Mouse (Mus musculus) erythroid progenitor cell, adult 5-6 weeks (primary cell): ENCODE data around the gene Krtap4-8. TPM values are rescaled to one million over a fixed set of nuclear protein-coding genes. Genes with fewer than 3 reads are reported as not detected.
"Not testable (repeated sequence)": the region's sequence is repeated elsewhere in the genome, so short reads cannot be mapped to it uniquely, and the experiment has no call there.

Source experiments
- ATAC-seq: replicated peaks from 2 replicates; pipeline ENCODE4 v1.8.0; 2016; ENCODE audit warnings: moderate number of reproducible peaks, mild to moderate bottlenecking, moderate TSS enrichment, inconsistent platforms; ENCODE audit not compliant: poor library complexity, low FRiP score, severe bottlenecking
- total RNA-seq, 2 experiments: library from RNA; stranded (forward) in 1 of 2; stranded (reverse) in 1 of 2; fragments of 150-400 nt in 1 of 2; fragments of 186-747, 209-891 nt in 1 of 2; gene quantifications; 2 replicates each; pipeline versions ENCODE4 v1.2.3 to v1.2.4; 2015 to 2017; ENCODE audit warnings: low replicate concordance in 2 of 2

Gene Krtap4-8
- total RNA-seq (2015; ENCODE audit: low replicate concordance) (not detected in 2 replicates), total RNA-seq (2017; ENCODE audit: low replicate concordance) (not detected in 2 replicates)

- no peak for ATAC-seq
These were observed at the start of gene Krtap4-8 for GRCm38 (mm10) chr11:99780604-99781003. Gene Krtap4-8 (minus strand): TSS chr11:99780704.

- not testable (repeated sequence) for ATAC-seq
These were observed 35.1 kb upstream of the Krtap4-8 start, which contains the start of gene Gm11564 for GRCm38 (mm10) chr11:99815566-99815965. Gene Gm11564 (minus strand): TSS chr11:99815666.

- not testable (repeated sequence) for ATAC-seq
These were observed 29.3 kb upstream of the Krtap4-8 start, which contains the start of gene Krtap4-13 for GRCm38 (mm10) chr11:99809792-99810191. Gene Krtap4-13 (minus strand): TSS chr11:99809892.

DNA sequence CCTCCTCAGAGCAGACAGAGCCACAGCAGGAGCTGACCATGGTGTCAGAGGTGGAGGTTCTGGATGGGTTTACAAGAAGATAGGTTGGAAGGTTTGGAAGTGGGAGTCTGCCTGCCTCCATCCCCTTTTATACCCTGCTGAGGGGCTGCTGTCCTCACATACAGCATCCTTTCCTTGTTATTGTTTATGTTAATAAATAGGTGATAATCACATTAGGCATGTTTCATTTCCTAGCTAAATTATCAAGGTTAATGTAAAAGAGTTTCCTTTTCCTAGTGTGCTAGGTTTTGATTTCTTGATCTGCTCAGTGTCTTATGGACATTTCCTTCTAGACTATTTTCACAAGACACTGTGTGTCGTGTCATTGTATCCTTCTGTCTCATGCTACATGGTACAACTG lies 23.8 kb upstream of the Krtap4-8 start, which contains the start of gene Gm11554:
Gene Gm11554 (minus strand): TSS at position 101 of the 400 bp plus-strand sequence.
- not testable (repeated sequence) for ATAC-seq

DNA sequence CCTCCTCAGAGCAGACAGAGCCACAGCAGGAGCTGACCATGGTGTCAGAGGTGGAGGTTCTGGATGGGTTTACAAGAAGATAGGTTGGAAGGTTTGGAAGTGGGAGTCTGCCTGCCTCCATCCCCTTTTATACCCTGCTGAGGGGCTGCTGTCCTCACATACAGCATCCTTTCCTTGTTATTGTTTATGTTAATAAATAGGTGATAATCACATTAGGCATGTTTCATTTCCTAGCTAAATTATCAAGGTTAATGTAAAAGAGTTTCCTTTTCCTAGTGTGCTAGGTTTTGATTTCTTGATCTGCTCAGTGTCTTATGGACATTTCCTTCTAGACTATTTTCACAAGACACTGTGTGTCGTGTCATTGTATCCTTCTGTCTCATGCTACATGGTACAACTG lies 18.3 kb upstream of the Krtap4-8 start, which contains the start of gene Gm11569:
Gene Gm11569 (minus strand): TSS at position 101 of the 400 bp plus-strand sequence.
- ATAC-seq: not testable (repeated sequence)

DNA sequence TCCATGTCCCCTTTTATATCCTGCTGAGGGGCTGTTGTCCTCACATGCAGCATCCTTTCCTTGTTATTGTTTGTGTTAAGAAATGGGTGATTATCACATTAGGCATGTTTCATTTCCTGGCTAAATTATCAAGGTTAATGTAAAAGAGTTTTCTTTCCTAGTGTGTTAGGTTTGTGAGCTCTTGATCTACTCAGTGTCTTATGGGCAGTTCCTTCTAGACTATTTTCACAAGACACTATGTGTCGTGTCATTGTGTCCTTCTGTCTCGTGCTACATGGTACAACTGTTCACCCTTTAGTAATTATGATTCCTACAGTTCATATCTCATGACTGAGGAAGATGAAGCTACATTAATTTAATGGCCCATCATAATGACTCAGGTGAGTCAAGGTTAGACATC lies 12.9 kb upstream of the Krtap4-8 start, which contains the start of gene Gm11596:
Gene Gm11596 (minus strand): TSS at position 101 of the 400 bp plus-strand sequence.
- no peak for ATAC-seq

DNA sequence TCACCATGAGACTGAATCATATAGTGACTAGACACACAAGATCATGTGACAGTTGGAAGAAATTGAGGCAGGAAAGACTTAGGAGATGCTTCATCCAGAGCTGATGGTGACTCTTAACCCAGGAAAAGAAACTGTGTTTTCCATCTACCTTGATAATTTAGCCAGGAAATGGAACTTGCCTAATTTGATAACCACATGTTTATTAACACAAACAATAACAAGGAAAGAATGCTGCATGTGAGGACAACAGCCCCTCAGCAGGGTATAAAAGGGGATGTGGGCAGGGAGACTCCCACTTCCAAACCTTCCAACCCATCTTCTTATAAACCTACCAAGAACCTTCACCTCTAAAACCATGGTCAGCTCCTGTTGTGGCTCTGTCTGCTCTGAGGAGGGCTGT lies 4.4 kb upstream of the Krtap4-8 start, which contains the start of gene Krtap4-9:
Gene Krtap4-9 (plus strand): TSS at position 301 of the 400 bp plus-strand sequence.
- not testable (repeated sequence) for ATAC-seq

GRCm38 (mm10) chr11:99778401-99778800 lies 2.1 kb downstream of the Krtap4-8 start:
- no peak for ATAC-seq

DNA sequence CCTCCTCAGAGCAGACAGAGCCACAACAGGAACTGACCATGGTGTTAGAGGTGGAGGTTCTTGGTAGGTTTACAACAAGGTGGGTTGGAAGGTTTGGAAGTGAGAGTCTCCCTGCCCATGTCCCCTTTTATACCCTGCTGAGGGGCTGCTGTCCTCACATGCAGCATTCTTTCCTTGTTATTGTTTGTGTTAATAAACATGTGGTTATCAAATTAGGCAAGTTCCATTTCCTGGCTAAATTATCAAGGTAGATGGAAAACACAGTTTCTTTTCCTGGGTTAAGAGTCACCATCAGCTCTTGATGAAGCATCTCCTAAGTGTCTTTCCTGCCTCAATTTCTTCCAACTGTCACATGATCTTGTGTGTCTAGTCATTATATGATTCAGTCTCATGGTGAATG lies 7.7 kb downstream of the Krtap4-8 start, which contains the start of gene Gm11595:
Gene Gm11595 (minus strand): TSS at position 101 of the 400 bp plus-strand sequence.
- ATAC-seq: not testable (repeated sequence)

GRCm38 (mm10) chr11:99768410-99768809 lies 12.1 kb downstream of the Krtap4-8 start:
- ATAC-seq: no peak

- no peak for ATAC-seq
These were observed 21.6 kb downstream of the Krtap4-8 start for GRCm38 (mm10) chr11:99758877-99759276.

GRCm38 (mm10) chr11:99743985-99744384 lies 36.5 kb downstream of the Krtap4-8 start:
- ATAC-seq: no peak

DNA sequence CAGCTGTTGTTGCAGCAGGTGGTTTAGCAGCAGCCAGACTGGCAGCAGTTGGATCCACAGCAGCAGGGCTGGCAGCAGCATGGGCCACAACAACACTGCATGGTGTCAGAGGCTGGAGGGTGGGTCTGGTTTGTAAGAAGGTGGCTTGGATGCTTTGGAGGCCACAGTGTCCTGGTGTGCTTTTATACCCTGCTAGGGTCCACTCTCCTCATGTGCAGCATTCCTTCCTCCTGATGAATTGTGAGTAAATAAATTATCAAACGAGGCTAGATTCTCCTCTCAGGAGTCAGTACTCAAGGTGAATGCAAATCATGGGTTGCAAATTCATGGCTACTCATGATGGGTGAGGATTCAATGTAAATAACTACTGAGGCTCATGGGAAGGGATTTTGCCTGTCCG lies 46.3 kb downstream of the Krtap4-8 start, which contains the start of gene Gm14180:
Gene Gm14180 (minus strand): TSS at position 101 of the 400 bp plus-strand sequence.
- ATAC-seq: no peak

Other genes with a start within 250 kb of the Krtap4-8 start
Only the 30 nearest of the 43 such genes appear.
- gene Krtap9-3, start 182.6 kb downstream of the Krtap4-8 start, total RNA-seq (2015; ENCODE audit: low replicate concordance): not detected in 2 replicates
- gene Krtap9-3, start 182.6 kb downstream of the Krtap4-8 start, total RNA-seq (2017; ENCODE audit: low replicate concordance): not detected in 2 replicates
- not detected in 2 replicates for gene Gm11938, start 177.4 kb downstream of the Krtap4-8 start, total RNA-seq (2015; ENCODE audit: low replicate concordance)
- gene Gm11938, start 177.4 kb downstream of the Krtap4-8 start, total RNA-seq (2017; ENCODE audit: low replicate concordance): not detected in 2 replicates
- not detected in 2 replicates for gene Gm11937, start 170.5 kb downstream of the Krtap4-8 start, total RNA-seq (2015; ENCODE audit: low replicate concordance)
- not detected in 2 replicates for gene Gm11937, start 170.5 kb downstream of the Krtap4-8 start, total RNA-seq (2017; ENCODE audit: low replicate concordance)
- gene Krtap2-4, start 165.9 kb downstream of the Krtap4-8 start, total RNA-seq (2015; ENCODE audit: low replicate concordance): not detected in 2 replicates
- gene Krtap2-4, start 165.9 kb downstream of the Krtap4-8 start, total RNA-seq (2017; ENCODE audit: low replicate concordance): not detected in 2 replicates
- not detected in 2 replicates for gene Gm11562, start 160.3 kb downstream of the Krtap4-8 start, total RNA-seq (2015; ENCODE audit: low replicate concordance)
- gene Gm11562, start 160.3 kb downstream of the Krtap4-8 start, total RNA-seq (2017; ENCODE audit: low replicate concordance): not detected in 2 replicates
- gene Krtap4-1, start 152.5 kb downstream of the Krtap4-8 start, total RNA-seq (2015; ENCODE audit: low replicate concordance): not detected in 2 replicates
- gene Krtap4-1, start 152.5 kb downstream of the Krtap4-8 start, total RNA-seq (2017; ENCODE audit: low replicate concordance): not detected in 2 replicates
- not detected in 2 replicates for gene Krtap4-2, start 145.6 kb downstream of the Krtap4-8 start, total RNA-seq (2015; ENCODE audit: low replicate concordance)
- not detected in 2 replicates for gene Krtap4-2, start 145.6 kb downstream of the Krtap4-8 start, total RNA-seq (2017; ENCODE audit: low replicate concordance)
- not detected in 2 replicates for gene Krtap4-7, start 136.6 kb downstream of the Krtap4-8 start, total RNA-seq (2015; ENCODE audit: low replicate concordance)
- not detected in 2 replicates for gene Krtap4-7, start 136.6 kb downstream of the Krtap4-8 start, total RNA-seq (2017; ENCODE audit: low replicate concordance)
- gene Gm11555, start 130.5 kb downstream of the Krtap4-8 start, total RNA-seq (2015; ENCODE audit: low replicate concordance): not detected in 2 replicates
- gene Gm11555, start 130.5 kb downstream of the Krtap4-8 start, total RNA-seq (2017; ENCODE audit: low replicate concordance): not detected in 2 replicates
- not detected in 2 replicates for gene Gm11563, start 121.7 kb downstream of the Krtap4-8 start, total RNA-seq (2015; ENCODE audit: low replicate concordance)
- not detected in 2 replicates for gene Gm11563, start 121.7 kb downstream of the Krtap4-8 start, total RNA-seq (2017; ENCODE audit: low replicate concordance)
- not detected in 2 replicates for gene Krtap4-6, start 114.7 kb downstream of the Krtap4-8 start, total RNA-seq (2015; ENCODE audit: low replicate concordance)
- gene Krtap4-6, start 114.7 kb downstream of the Krtap4-8 start, total RNA-seq (2017; ENCODE audit: low replicate concordance): not detected in 2 replicates
- gene Gm14190, start 90.0 kb downstream of the Krtap4-8 start, total RNA-seq (2015; ENCODE audit: low replicate concordance): not detected in 2 replicates
- not detected in 2 replicates for gene Gm14190, start 90.0 kb downstream of the Krtap4-8 start, total RNA-seq (2017; ENCODE audit: low replicate concordance)
- gene Gm14180, start 46.4 kb downstream of the Krtap4-8 start, total RNA-seq (2015; ENCODE audit: low replicate concordance): not detected in 2 replicates
- gene Gm14180, start 46.4 kb downstream of the Krtap4-8 start, total RNA-seq (2017; ENCODE audit: low replicate concordance): not detected in 2 replicates
- gene Gm11595, start 7.8 kb downstream of the Krtap4-8 start, total RNA-seq (2015; ENCODE audit: low replicate concordance): not detected in 2 replicates
- gene Gm11595, start 7.8 kb downstream of the Krtap4-8 start, total RNA-seq (2017; ENCODE audit: low replicate concordance): not detected in 2 replicates
- not detected in 2 replicates for gene Krtap4-9, start 4.5 kb upstream of the Krtap4-8 start, total RNA-seq (2015; ENCODE audit: low replicate concordance)
- not detected in 2 replicates for gene Krtap4-9, start 4.5 kb upstream of the Krtap4-8 start, total RNA-seq (2017; ENCODE audit: low replicate concordance)
- gene Gm11596, start 12.8 kb upstream of the Krtap4-8 start, total RNA-seq (2015; ENCODE audit: low replicate concordance): not detected in 2 replicates
- not detected in 2 replicates for gene Gm11596, start 12.8 kb upstream of the Krtap4-8 start, total RNA-seq (2017; ENCODE audit: low replicate concordance)
- not detected in 2 replicates for gene Gm11569, start 18.2 kb upstream of the Krtap4-8 start, total RNA-seq (2015; ENCODE audit: low replicate concordance)
- not detected in 2 replicates for gene Gm11569, start 18.2 kb upstream of the Krtap4-8 start, total RNA-seq (2017; ENCODE audit: low replicate concordance)
- not detected in 2 replicates for gene Gm11554, start 23.7 kb upstream of the Krtap4-8 start, total RNA-seq (2015; ENCODE audit: low replicate concordance)
- not detected in 2 replicates for gene Gm11554, start 23.7 kb upstream of the Krtap4-8 start, total RNA-seq (2017; ENCODE audit: low replicate concordance)
- gene Krtap4-13, start 29.2 kb upstream of the Krtap4-8 start, total RNA-seq (2015; ENCODE audit: low replicate concordance): not detected in 2 replicates
- gene Krtap4-13, start 29.2 kb upstream of the Krtap4-8 start, total RNA-seq (2017; ENCODE audit: low replicate concordance): not detected in 2 replicates
- gene Gm11564, start 35.0 kb upstream of the Krtap4-8 start, total RNA-seq (2015; ENCODE audit: low replicate concordance): not detected in 2 replicates
- gene Gm11564, start 35.0 kb upstream of the Krtap4-8 start, total RNA-seq (2017; ENCODE audit: low replicate concordance): not detected in 2 replicates
- gene 2300003K06Rik, start 57.4 kb upstream of the Krtap4-8 start, total RNA-seq (2015; ENCODE audit: low replicate concordance): not detected in 2 replicates
- not detected in 2 replicates for gene 2300003K06Rik, start 57.4 kb upstream of the Krtap4-8 start, total RNA-seq (2017; ENCODE audit: low replicate concordance)
- gene Krtap4-16, start 70.9 kb upstream of the Krtap4-8 start, total RNA-seq (2015; ENCODE audit: low replicate concordance): not detected in 2 replicates
- not detected in 2 replicates for gene Krtap4-16, start 70.9 kb upstream of the Krtap4-8 start, total RNA-seq (2017; ENCODE audit: low replicate concordance)
- not detected in 2 replicates for gene Gm11568, start 77.2 kb upstream of the Krtap4-8 start, total RNA-seq (2015; ENCODE audit: low replicate concordance)
- not detected in 2 replicates for gene Gm11568, start 77.2 kb upstream of the Krtap4-8 start, total RNA-seq (2017; ENCODE audit: low replicate concordance)
- gene Gm11559, start 83.8 kb upstream of the Krtap4-8 start, total RNA-seq (2015; ENCODE audit: low replicate concordance): not detected in 2 replicates
- not detected in 2 replicates for gene Gm11559, start 83.8 kb upstream of the Krtap4-8 start, total RNA-seq (2017; ENCODE audit: low replicate concordance)
- gene Krtap9-1, start 92.7 kb upstream of the Krtap4-8 start, total RNA-seq (2015; ENCODE audit: low replicate concordance): not detected in 2 replicates
- gene Krtap9-1, start 92.7 kb upstream of the Krtap4-8 start, total RNA-seq (2017; ENCODE audit: low replicate concordance): not detected in 2 replicates
- gene Gm11567, start 98.5 kb upstream of the Krtap4-8 start, total RNA-seq (2015; ENCODE audit: low replicate concordance): not detected in 2 replicates
- gene Gm11567, start 98.5 kb upstream of the Krtap4-8 start, total RNA-seq (2017; ENCODE audit: low replicate concordance): not detected in 2 replicates
- gene Krtap31-1, start 127.2 kb upstream of the Krtap4-8 start, total RNA-seq (2015; ENCODE audit: low replicate concordance): not detected in 2 replicates
- not detected in 2 replicates for gene Krtap31-1, start 127.2 kb upstream of the Krtap4-8 start, total RNA-seq (2017; ENCODE audit: low replicate concordance)
- gene Gm11565, start 134.0 kb upstream of the Krtap4-8 start, total RNA-seq (2015; ENCODE audit: low replicate concordance): not detected in 2 replicates
- gene Gm11565, start 134.0 kb upstream of the Krtap4-8 start, total RNA-seq (2017; ENCODE audit: low replicate concordance): not detected in 2 replicates
- not detected in 2 replicates for gene Krtap31-2, start 155.6 kb upstream of the Krtap4-8 start, total RNA-seq (2015; ENCODE audit: low replicate concordance)
- not detected in 2 replicates for gene Krtap31-2, start 155.6 kb upstream of the Krtap4-8 start, total RNA-seq (2017; ENCODE audit: low replicate concordance)
- not detected in 2 replicates for gene Krtap9-5, start 167.8 kb upstream of the Krtap4-8 start, total RNA-seq (2015; ENCODE audit: low replicate concordance)
- gene Krtap9-5, start 167.8 kb upstream of the Krtap4-8 start, total RNA-seq (2017; ENCODE audit: low replicate concordance): not detected in 2 replicates